Mouse (Mus musculus): ENCODE measurements around the gene Ttc41. TPM values are rescaled to one million over a fixed set of nuclear protein-coding genes. Genes with fewer than 3 reads are reported as not detected.

Gene Ttc41
- polyA plus RNA-seq, 1 experiment from 2014 or later: 3.6 TPM

- 94% methylated on average over 9 of the region's 9 CpGs for WGBS
- no peaks in the 10 kb centered on the region for H3K9me3 ChIP-seq (ENCODE audit: control insufficient read depth, low read length)
- H3K4me3 ChIP-seq (ENCODE audit: low read depth, low read length): no peak overlapping the region
- H3K27me3 ChIP-seq (ENCODE audit: control insufficient read depth, insufficient read depth, low read length): no peaks in the 10 kb centered on the region
- DNase-seq (ENCODE audit: low spot score) (no peak), ATAC-seq (replicated peaks; ENCODE audit: low FRiP score) (no peak)
- no peaks in the 10 kb centered on the region for H3K36me3 ChIP-seq (ENCODE audit: control insufficient read depth, insufficient read depth, low read length)
- no peaks in the 10 kb centered on the region for H3K4me1 ChIP-seq (replicated peaks; ENCODE audit: control insufficient read depth, insufficient read depth, low read length)
- H3K27ac ChIP-seq (ENCODE audit: low read depth, low read length): no peak overlapping the region
- H3K9ac ChIP-seq (ENCODE audit: low read length): no peak overlapping the region
- H3K4me2 ChIP-seq (ENCODE audit: low read depth, low read length, severe bottlenecking): no peak overlapping the region
Observed at GRCm38 (mm10) chr10:86794794-86795535, 89.4 kb downstream of the Ttc41 start.

DNA sequence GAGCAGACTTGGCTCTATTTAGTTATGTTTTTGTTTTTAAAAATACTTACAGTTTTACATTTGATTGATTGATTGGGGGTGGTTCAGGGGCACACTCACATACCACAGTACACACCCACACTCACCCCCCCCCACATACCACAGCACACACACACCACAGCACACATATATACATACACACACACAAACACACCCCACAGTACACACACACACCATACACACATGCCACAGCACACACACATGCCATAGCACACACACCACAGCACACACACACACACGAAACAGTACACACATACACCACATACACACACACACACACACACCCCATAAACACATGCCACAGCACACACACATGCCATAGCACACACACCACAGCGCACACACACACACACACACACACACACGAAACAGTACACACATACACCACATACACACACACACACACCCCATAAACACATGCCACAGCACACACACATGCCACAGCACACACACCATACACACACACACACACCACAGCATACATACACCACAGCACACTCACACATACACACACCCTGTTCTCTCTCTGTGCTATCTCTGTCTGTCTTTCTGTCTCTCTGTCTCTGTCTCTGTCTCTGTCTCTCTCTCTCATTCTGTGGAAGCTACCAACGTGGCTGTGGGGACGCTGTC, 90.6 kb downstream of the Ttc41 start:
- ATAC-seq (replicated peaks; ENCODE audit: low FRiP score): no peak
- H3K4me1 ChIP-seq (replicated peaks; ENCODE audit: control insufficient read depth, insufficient read depth, low read length): no peaks in the 10 kb centered on the region
- 94% methylated on average over 5 of the region's 5 CpGs for WGBS
- no peaks in the 10 kb centered on the region for H3K9me3 ChIP-seq (ENCODE audit: control insufficient read depth, low read length)
- H3K4me2 ChIP-seq (ENCODE audit: low read depth, low read length, severe bottlenecking): no peak overlapping the region
- no peaks in the 10 kb centered on the region for H3K36me3 ChIP-seq (ENCODE audit: control insufficient read depth, insufficient read depth, low read length)
- H3K27ac ChIP-seq (ENCODE audit: low read depth, low read length): no peak overlapping the region
- no peak overlapping the region for H3K9ac ChIP-seq (ENCODE audit: low read length)
- DNase-seq (ENCODE audit: low spot score): no peak
- H3K4me3 ChIP-seq (ENCODE audit: low read depth, low read length): no peak overlapping the region
- H3K27me3 ChIP-seq (ENCODE audit: control insufficient read depth, insufficient read depth, low read length): no peaks in the 10 kb centered on the region

DNA sequence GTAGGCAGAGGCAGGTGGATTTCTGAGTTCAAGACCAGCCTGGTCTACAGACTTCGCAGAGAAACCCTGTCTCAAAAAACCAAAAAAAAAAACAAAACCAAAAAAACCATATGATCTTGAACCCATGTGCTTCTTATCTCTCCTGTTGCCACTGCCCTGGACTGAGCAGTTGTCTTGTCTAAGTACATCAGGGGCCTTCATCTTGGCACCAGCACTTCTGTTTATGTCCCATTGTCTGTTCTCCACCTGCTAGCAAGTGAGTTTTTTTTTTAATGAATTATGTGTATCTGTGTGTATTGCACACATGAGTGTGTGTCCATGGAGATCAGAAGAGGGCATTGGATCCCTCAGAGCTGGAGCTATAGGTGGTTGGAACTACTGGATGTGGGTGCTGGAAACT, 101.8 kb downstream of the Ttc41 start:
- Histone ChIP-seq H3K4me3 (ENCODE audit: low read depth, low read length) (no peak overlapping the region), H3K27me3 (ENCODE audit: control insufficient read depth, insufficient read depth, low read length) (no peaks in the 10 kb centered on the region), H3K4me2 (ENCODE audit: low read depth, low read length, severe bottlenecking) (no peak overlapping the region), H3K36me3 (ENCODE audit: control insufficient read depth, insufficient read depth, low read length) (no peaks in the 10 kb centered on the region), H3K9me3 (ENCODE audit: control insufficient read depth, low read length) (no peaks in the 10 kb centered on the region), H3K27ac (ENCODE audit: low read depth, low read length) (no peak overlapping the region), H3K9ac (ENCODE audit: low read length) (no peak overlapping the region), H3K4me1 (replicated peaks; ENCODE audit: control insufficient read depth, insufficient read depth, low read length) (no peaks in the 10 kb centered on the region)
- DNase-seq (ENCODE audit: low spot score) (no peak), ATAC-seq (replicated peaks; ENCODE audit: low FRiP score) (no peak)
- WGBS: 95% methylated on average over 1 of the region's 1 CpGs

DNA sequence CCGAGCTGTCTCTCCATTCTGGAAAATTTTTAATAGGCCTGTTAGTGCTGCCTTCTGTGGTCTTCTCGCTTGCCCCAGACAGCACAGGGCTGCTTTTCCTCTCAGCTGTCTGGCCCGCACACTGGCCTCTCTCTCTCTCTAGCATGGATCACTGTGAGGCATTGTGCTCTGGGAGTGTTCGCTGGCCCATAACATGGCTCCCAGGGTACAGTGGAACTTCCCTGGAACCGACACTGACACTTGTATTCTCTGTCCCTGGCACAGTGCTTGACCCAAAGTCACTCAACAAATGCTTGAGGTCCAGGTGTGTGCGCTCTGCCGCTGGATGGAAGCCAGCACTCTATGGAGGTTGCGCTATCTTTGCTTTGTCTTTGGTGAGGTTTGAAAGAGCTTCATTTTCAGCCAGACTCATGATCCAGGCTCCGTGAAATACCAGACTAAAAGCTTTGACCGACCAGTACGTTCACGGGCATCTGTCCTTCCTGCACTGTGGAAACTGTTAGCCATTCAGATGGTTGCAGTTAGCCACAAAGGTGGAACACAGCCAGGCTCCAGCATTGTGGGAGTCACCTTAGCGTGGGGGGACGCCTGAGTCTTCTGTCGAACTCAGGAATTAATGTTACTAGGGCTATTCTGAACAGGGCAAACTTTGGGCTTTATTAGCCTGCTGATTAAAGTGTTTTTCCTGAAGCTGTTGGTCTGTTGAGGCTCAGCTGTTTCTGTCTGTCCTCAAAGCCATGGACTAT, 102.6 kb downstream of the Ttc41 start:
- DNase-seq (ENCODE audit: low spot score): no peak
- Histone ChIP-seq H3K27me3 (ENCODE audit: control insufficient read depth, insufficient read depth, low read length) (no peaks in the 10 kb centered on the region), H3K4me3 (ENCODE audit: low read depth, low read length) (no peak overlapping the region), H3K27ac (ENCODE audit: low read depth, low read length) (no peak overlapping the region), H3K9ac (ENCODE audit: low read length) (no peak overlapping the region), H3K4me1 (replicated peaks; ENCODE audit: control insufficient read depth, insufficient read depth, low read length) (no peaks in the 10 kb centered on the region), H3K9me3 (ENCODE audit: control insufficient read depth, low read length) (no peaks in the 10 kb centered on the region), H3K4me2 (ENCODE audit: low read depth, low read length, severe bottlenecking) (no peak overlapping the region), H3K36me3 (ENCODE audit: control insufficient read depth, insufficient read depth, low read length) (no peaks in the 10 kb centered on the region)
- ATAC-seq (replicated peaks; ENCODE audit: low FRiP score): no peak
- WGBS: 85% methylated on average over 15 of the region's 15 CpGs

- ATAC-seq (replicated peaks; ENCODE audit: low FRiP score): no peak
- no peaks in the 10 kb centered on the region for H3K27me3 ChIP-seq (ENCODE audit: control insufficient read depth, insufficient read depth, low read length)
- H3K27ac ChIP-seq (ENCODE audit: low read depth, low read length): no peak overlapping the region
- WGBS: 89% methylated on average over 9 of the region's 9 CpGs
- H3K4me3 ChIP-seq (ENCODE audit: low read depth, low read length): no peak overlapping the region
- H3K36me3 ChIP-seq (ENCODE audit: control insufficient read depth, insufficient read depth, low read length): no peaks in the 10 kb centered on the region
- no peaks in the 10 kb centered on the region for H3K9me3 ChIP-seq (ENCODE audit: control insufficient read depth, low read length)
- no peak for DNase-seq (ENCODE audit: low spot score)
- H3K4me2 ChIP-seq (ENCODE audit: low read depth, low read length, severe bottlenecking): no peak overlapping the region
- no peak overlapping the region for H3K9ac ChIP-seq (ENCODE audit: low read length)
- no peaks in the 10 kb centered on the region for H3K4me1 ChIP-seq (replicated peaks; ENCODE audit: control insufficient read depth, insufficient read depth, low read length)
Observed at GRCm38 (mm10) chr10:86810000-86810399, 104.4 kb downstream of the Ttc41 start.

DNA sequence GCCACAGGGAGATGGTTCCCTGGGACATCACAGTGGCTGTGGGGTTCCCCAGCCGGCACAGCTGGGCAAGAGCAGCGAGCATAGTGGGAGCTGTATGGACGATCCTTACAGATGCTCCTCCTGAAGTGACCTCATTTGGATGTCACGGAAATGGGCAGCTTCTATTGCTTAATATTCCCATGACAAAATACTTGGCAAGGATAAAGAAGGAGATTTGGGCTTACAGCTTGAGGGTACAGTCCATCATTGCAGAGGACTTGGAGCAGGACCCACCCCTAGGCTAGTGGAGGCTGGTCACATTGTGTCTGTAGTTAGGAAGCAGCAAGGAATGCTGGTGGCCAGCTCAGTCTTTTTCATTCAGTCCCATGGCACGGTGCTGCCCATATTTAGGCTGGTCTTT, 105.0 kb downstream of the Ttc41 start:
- no peak overlapping the region for H3K9ac ChIP-seq (ENCODE audit: low read length)
- DNase-seq (ENCODE audit: low spot score) (no peak), ATAC-seq (replicated peaks; ENCODE audit: low FRiP score) (no peak)
- H3K27ac ChIP-seq (ENCODE audit: low read depth, low read length): no peak overlapping the region
- no peaks in the 10 kb centered on the region for H3K4me1 ChIP-seq (replicated peaks; ENCODE audit: control insufficient read depth, insufficient read depth, low read length)
- no peaks in the 10 kb centered on the region for H3K9me3 ChIP-seq (ENCODE audit: control insufficient read depth, low read length)
- no peak overlapping the region for H3K4me3 ChIP-seq (ENCODE audit: low read depth, low read length)
- no peak overlapping the region for H3K4me2 ChIP-seq (ENCODE audit: low read depth, low read length, severe bottlenecking)
- H3K36me3 ChIP-seq (ENCODE audit: control insufficient read depth, insufficient read depth, low read length): no peaks in the 10 kb centered on the region
- no peaks in the 10 kb centered on the region for H3K27me3 ChIP-seq (ENCODE audit: control insufficient read depth, insufficient read depth, low read length)
- WGBS: 96% methylated on average over 5 of the region's 5 CpGs

- H3K27me3 ChIP-seq (ENCODE audit: control insufficient read depth, insufficient read depth, low read length): no peaks in the 10 kb centered on the region
- no peak overlapping the region for H3K9ac ChIP-seq (ENCODE audit: low read length)
- no peak overlapping the region for H3K4me3 ChIP-seq (ENCODE audit: low read depth, low read length)
- H3K9me3 ChIP-seq (ENCODE audit: control insufficient read depth, low read length): no peaks in the 10 kb centered on the region
- ATAC-seq (replicated peaks; ENCODE audit: low FRiP score) (no peak), DNase-seq (ENCODE audit: low spot score) (no peak)
- no peak overlapping the region for H3K27ac ChIP-seq (ENCODE audit: low read depth, low read length)
- H3K4me1 ChIP-seq (replicated peaks; ENCODE audit: control insufficient read depth, insufficient read depth, low read length): no peaks in the 10 kb centered on the region; the same call in 1 of the 2 replicates
- no peak overlapping the region for H3K4me2 ChIP-seq (ENCODE audit: low read depth, low read length, severe bottlenecking)
- H3K36me3 ChIP-seq (ENCODE audit: control insufficient read depth, insufficient read depth, low read length): no peaks in the 10 kb centered on the region
- 82% methylated on average over 19 of the region's 19 CpGs for WGBS
Observed at GRCm38 (mm10) chr10:86814292-86815131, 108.9 kb downstream of the Ttc41 start.

GRCm38 (mm10) chr10:86815133-86815532, 109.5 kb downstream of the Ttc41 start:
- DNase-seq (ENCODE audit: low spot score): no peak
- no peak overlapping the region for H3K4me2 ChIP-seq (ENCODE audit: low read depth, low read length, severe bottlenecking)
- WGBS: 89% methylated on average over 7 of the region's 7 CpGs
- H3K36me3 ChIP-seq (ENCODE audit: control insufficient read depth, insufficient read depth, low read length): no peaks in the 10 kb centered on the region
- H3K9me3 ChIP-seq (ENCODE audit: control insufficient read depth, low read length): no peaks in the 10 kb centered on the region
- no peak overlapping the region for H3K9ac ChIP-seq (ENCODE audit: low read length)
- no peak for ATAC-seq (replicated peaks; ENCODE audit: low FRiP score)
- peaks cover 5% of the 10 kb centered on the region for H3K4me1 ChIP-seq (replicated peaks; ENCODE audit: control insufficient read depth, insufficient read depth, low read length)
- no peak overlapping the region for H3K27ac ChIP-seq (ENCODE audit: low read depth, low read length)
- H3K27me3 ChIP-seq (ENCODE audit: control insufficient read depth, insufficient read depth, low read length): no peaks in the 10 kb centered on the region
- H3K4me3 ChIP-seq (ENCODE audit: low read depth, low read length): no peak overlapping the region

Data from forebrain, embryonic 11.5 days (tissue).